Mouse (Mus musculus) ES-E14 (cell line): ENCODE measurements around the gene Atp5b. TPM values are rescaled to one million over a fixed set of nuclear protein-coding genes. Genes with fewer than 3 reads are reported as not detected.
"Not testable (repeated sequence)": the region's sequence is repeated elsewhere in the genome, so short reads cannot be mapped to it uniquely, and the experiment has no call there.

Source experiments
- DNase-seq: peaks from one replicate; pipeline ENCODE4 v3.0.0-alpha.2; 2013; ENCODE audit warnings: low read depth, low spot score
- H3K27ac ChIP-seq: 2 replicates; pipeline ENCODE4 v1.5.1; 2012; ENCODE audit warnings: low read depth, mild to moderate bottlenecking, low read length, moderate library complexity, mixed read lengths; ENCODE audit not compliant: poor library complexity, insufficient read depth, severe bottlenecking
- H3K36me3 ChIP-seq: 2 replicates; pipeline ENCODE4 v1.6.1; 2012; ENCODE audit warnings: mild to moderate bottlenecking, low read length, moderate library complexity, mixed read lengths; ENCODE audit not compliant: control insufficient read depth, poor library complexity, insufficient read depth, severe bottlenecking
- H3K4me1 ChIP-seq, 2 experiments: fragments of 150-350 bp in 1 of 2; sonication (generic) in 1 of 2; 2 replicates each; pipeline ENCODE4 v1.6.1; 2012; ENCODE audit warnings: low read length in 2 of 2, mild to moderate bottlenecking in 1 of 2, mixed read lengths in 1 of 2; ENCODE audit not compliant: control insufficient read depth in 2 of 2, insufficient read depth in 2 of 2, poor library complexity in 1 of 2
- H3K4me3 ChIP-seq, 2 experiments: fragments of 150-350 bp in 1 of 2; sonication (generic) in 1 of 2; 2 replicates each; pipeline ENCODE4 v1.5.1; 2012; ENCODE audit warnings: low read length in 2 of 2, low read depth in 1 of 2, mild to moderate bottlenecking in 1 of 2, mixed read lengths in 1 of 2; ENCODE audit not compliant: insufficient read depth in 1 of 2, poor library complexity in 1 of 2, severe bottlenecking in 1 of 2
- H3K9ac ChIP-seq: 2 replicates; pipeline ENCODE4 v1.6.1; 2012; ENCODE audit warnings: low read depth, mild to moderate bottlenecking, low read length, mixed read lengths; ENCODE audit not compliant: poor library complexity, insufficient read depth, severe bottlenecking
- H3K9me3 ChIP-seq: fragments of 150-350 bp; sonication (generic); 2 replicates; pipeline ENCODE4 v1.6.1; 2012; ENCODE audit warnings: low read depth, mild to moderate bottlenecking, low read length; ENCODE audit not compliant: control insufficient read depth, insufficient read depth
- CHD2 ChIP-seq: IDR thresholded peaks from 2 replicates; pipeline ENCODE4 v1.6.1; 2014; ENCODE audit warnings: mild to moderate bottlenecking, low read depth, low read length, inconsistent platforms
- HCFC1 ChIP-seq: IDR thresholded peaks from 2 replicates; pipeline ENCODE4 v1.6.1; 2012; ENCODE audit warnings: low read length, inconsistent platforms, borderline replicate concordance; ENCODE audit not compliant: insufficient read depth
- MAFK ChIP-seq: IDR thresholded peaks from 2 replicates; pipeline ENCODE4 v1.6.1; 2014; ENCODE audit warnings: mild to moderate bottlenecking, low read depth, low read length, inconsistent platforms; ENCODE audit not compliant: insufficient read depth
- ZC3H11A ChIP-seq: IDR thresholded peaks from 2 replicates; pipeline ENCODE4 v1.6.1; 2012; ENCODE audit warnings: low read depth, mild to moderate bottlenecking, inconsistent platforms, low read length, borderline replicate concordance
- ZNF384 ChIP-seq: IDR thresholded peaks from 2 replicates; pipeline ENCODE4 v1.6.1; 2012; ENCODE audit warnings: low read depth, low read length, inconsistent platforms
- in situ Hi-C, 2 experiments: fragments of 600-800 bp; cut with MboI; formaldehyde crosslinking; loops; one replicate each; pipeline ENCODE4 v1.15.1; 2025; ENCODE audit warnings: low sequenced_read_pairs in 2 of 2, inconsistent platforms in 1 of 2; ENCODE audit not compliant: unreplicated experiment in 2 of 2
- total RNA-seq: library from RNA; depleted of rRNA; stranded (reverse); fragments of 300-350 nt; gene quantifications from 2 replicates; pipeline ENCODE4 v1.2.3, GENCODE M21; 2012

The Atp5b gene
- total RNA-seq, 1 experiment, result 2,075 TPM

GRCm38 (mm10) chr10:128082477-128082808, 630 bp upstream of the Atp5b start:
- no peak for DNase-seq
- Histone ChIP-seq H3K9ac (peak overlapping the region; percentile 87), H3K27ac (no peak overlapping the region; the same call in 1 of the 2 replicates), H3K4me1 (peaks cover 2 to 3% of the 10 kb centered on the region in 2 experiments; a peak in 3 of 4 replicates), H3K36me3 (peaks cover 31% of the 10 kb centered on the region), H3K9me3 (no peaks in the 10 kb centered on the region), H3K4me3 (peak overlapping the region; percentile 76 to 80)
- in situ Hi-C loops, result no loop called here
- TF ChIP-seq ZC3H11A (no peak), CHD2 (no peak), HCFC1 (no peak), ZNF384 (no peak; the same call in 1 of the 2 replicates)

- no peak for DNase-seq
- in situ Hi-C loops, result no loop called here
- peak overlapping the region; percentile 95 to 96 for H3K4me3 ChIP-seq
- peak overlapping the region; percentile 82 for H3K27ac ChIP-seq
- TF ChIP-seq MAFK (no peak), ZC3H11A (no peak), CHD2 (no peak), HCFC1 (no peak), ZNF384 (no peak)
- H3K9ac ChIP-seq, result peak overlapping the region; percentile 99
- peaks cover 2 to 3% of the 10 kb centered on the region in 2 experiments; a peak in 3 of 4 replicates for H3K4me1 ChIP-seq
- H3K9me3 ChIP-seq, result no peaks in the 10 kb centered on the region
- peaks cover 37% of the 10 kb centered on the region for H3K36me3 ChIP-seq
These were observed 615 bp downstream of the Atp5b start for GRCm38 (mm10) chr10:128083688-128084087.

- Histone ChIP-seq H3K36me3 (peaks cover 41% of the 10 kb centered on the region), H3K9ac (peak overlapping the region; percentile 99), H3K27ac (no peak overlapping the region), H3K9me3 (no peaks in the 10 kb centered on the region), H3K4me1 (peaks cover 2 to 3% of the 10 kb centered on the region in 2 experiments; a peak in 3 of 4 replicates), H3K4me3 (peak overlapping the region; percentile 95 to 96)
- DNase-seq, result no peak
- TF ChIP-seq MAFK, result no peak
- in situ Hi-C loops, result no loop called here
These were observed 1.1 kb downstream of the Atp5b start for GRCm38 (mm10) chr10:128084160-128084559.

GRCm38 (mm10) chr10:128086391-128086790, 3.3 kb downstream of the Atp5b start:
- Histone ChIP-seq H3K27ac (no peak overlapping the region), H3K9me3 (no peaks in the 10 kb centered on the region), H3K36me3 (peaks cover 49% of the 10 kb centered on the region), H3K9ac (peak overlapping the region; percentile 40; the same call in 1 of the 2 replicates), H3K4me3 (no peak overlapping the region), H3K4me1 (peaks cover 3% of the 10 kb centered on the region in 2 experiments; a peak in 3 of 4 replicates)
- in situ Hi-C loops, result no loop called here
- peak; percentile 51 for DNase-seq
- no peak for TF ChIP-seq ZC3H11A
- TF ChIP-seq HCFC1, result no peak
- TF ChIP-seq MAFK, result no peak
- no peak for TF ChIP-seq ZNF384
- no peak for TF ChIP-seq CHD2

- H3K4me1 ChIP-seq, H3K27ac ChIP-seq, H3K9ac ChIP-seq, H3K4me3 ChIP-seq, in situ Hi-C loops, DNase-seq, H3K9me3 ChIP-seq: not testable (repeated sequence)
- peaks cover 49% of the 10 kb centered on the region for H3K36me3 ChIP-seq
These were observed 4.1 kb downstream of the Atp5b start for GRCm38 (mm10) chr10:128087216-128087615.
